ENCODE assay signal across 8 mouse cellular contexts in genomic region chr8:13678182-13678581, GRCm38 (mm10). TPM values are rescaled to one million over a fixed set of nuclear protein-coding genes. Genes with fewer than 3 reads are reported as not detected.
A peak's percentile ranks its signal among the peaks of the same experiment; 100 is the strongest.
DNase-seq lines count a peak whose midpoint lies in the region; ATAC-seq lines count a peak whose summit lies in the region.

No protein-coding gene starts in this region.

- no peak overlapping the region for H3K9ac ChIP-seq in kidney, embryonic 14.5 days (ENCODE audit: low read depth, low read length)
- peak overlapping the region; percentile 22; the same call in 1 of the 2 replicates for H3K9ac ChIP-seq in intestine, embryonic 14.5 days (ENCODE audit: low read length)

- H3K27ac ChIP-seq in kidney, embryonic 14.5 days (ENCODE audit: low read depth, low read length): no peak overlapping the region
- H3K27ac ChIP-seq in intestine, embryonic 14.5 days (ENCODE audit: low read depth): no peak overlapping the region

- DNase-seq in kidney, adult 18-20 months: no peak
- peak; percentile 31 for DNase-seq in c-Kit-positive CD71-positive TER-119-positive erythroid progenitor cells, embryonic 14.5 days (ENCODE audit: low spot score)
- no peak for DNase-seq in intestine, embryonic 14.5 days (ENCODE audit: low spot score)
- DNase-seq in naive thymus-derived CD4-positive, alpha-beta T cell, adult 2 months (ENCODE audit: low read depth): peak; percentile 58
- no peak for DNase-seq in frontal cortex, adult 2 months (ENCODE audit: extremely low spot score in 1 of 2, low spot score in 1 of 2)
- DNase-seq in gastrocnemius, postnatal 4 days (ENCODE audit: low spot score in 2 of 2): no peak
- DNase-seq in layer of hippocampus, postnatal 25 days (ENCODE audit: extremely low spot score in 1 of 2, low spot score in 1 of 2): no peak

- no peaks in the 10 kb centered on the region for H3K9me3 ChIP-seq in kidney, embryonic 14.5 days (ENCODE audit: control insufficient read depth, low read length)
- no peaks in the 10 kb centered on the region for H3K9me3 ChIP-seq in intestine, embryonic 14.5 days (ENCODE audit: control insufficient read depth, low read length)

- WGBS in kidney, embryonic 14.5 days: 52% methylated on average over 8 of the region's 8 CpGs
- 40% methylated on average over 8 of the region's 8 CpGs for WGBS in intestine, embryonic 14.5 days

- no peak for ATAC-seq in kidney, embryonic 14.5 days (ENCODE audit: low FRiP score, low TSS enrichment)
- no peak for ATAC-seq in intestine, embryonic 14.5 days (replicated peaks; ENCODE audit: low FRiP score, low TSS enrichment, low read depth)

- H3K4me1 ChIP-seq in kidney, embryonic 14.5 days (ENCODE audit: control insufficient read depth, insufficient read depth, low read length): peaks cover 12% of the 10 kb centered on the region; the same call in 1 of the 2 replicates
- H3K4me1 ChIP-seq in intestine, embryonic 14.5 days (replicated peaks; ENCODE audit: control insufficient read depth, insufficient read depth, low read length): peaks cover 17% of the 10 kb centered on the region

- H3K4me3 ChIP-seq in kidney, embryonic 14.5 days (ENCODE audit: low read length): peak overlapping the region; percentile 76
- peak overlapping the region; percentile 54 for H3K4me3 ChIP-seq in intestine, embryonic 14.5 days (ENCODE audit: low read depth, low read length)

- H3K4me2 ChIP-seq in kidney, embryonic 14.5 days (replicated peaks; ENCODE audit: low read depth, low read length): peak overlapping the region; percentile 73
- peak overlapping the region; percentile 77 for H3K4me2 ChIP-seq in intestine, embryonic 14.5 days (ENCODE audit: low read length)

- H3K27me3 ChIP-seq in kidney, embryonic 14.5 days (ENCODE audit: control insufficient read depth, insufficient read depth, low read length): peaks cover 5% of the 10 kb centered on the region
- 0 out of 2 replicates have a peak, but pooled peaks cover 3% of the 10 kb centered on the region for H3K27me3 ChIP-seq in intestine, embryonic 14.5 days (replicated peaks; ENCODE audit: control insufficient read depth, insufficient read depth, low read length)

- no peaks in the 10 kb centered on the region for H3K36me3 ChIP-seq in kidney, embryonic 14.5 days (ENCODE audit: control insufficient read depth, insufficient read depth, low read length)
- no peaks in the 10 kb centered on the region for H3K36me3 ChIP-seq in intestine, embryonic 14.5 days (ENCODE audit: control insufficient read depth, insufficient read depth, low read length)

RNA-seq across cellular contexts. Expression of gene Rasa3, which starts 0.8 kb away (rescaled TPM):
- 8.0 and 20.2 TPM in 2 replicates for polyA plus RNA-seq in kidney, embryonic 14.5 days (2014; fragmentation: Nextera tagmentation; extraction: Ambion mirVana)
- polyA plus RNA-seq in intestine, embryonic 14.5 days (2014; fragmentation: Nextera tagmentation; extraction: Ambion mirVana): 24.9 and 27.8 TPM in 2 replicates
- 86.7 and 95.6 TPM in 2 replicates for polyA plus RNA-seq in frontal cortex, adult 2 months (2012; rRNA removed)
- 10 to 100 TPM; 41.5 to 43.1 TPM for total RNA-seq in gastrocnemius, postnatal 4 days (2021)
- 10 to 100 TPM; 58.5 to 66.2 TPM for total RNA-seq in layer of hippocampus, postnatal 25 days (2021)

RNA-seq across cellular contexts. Expression of gene Cfap97d2, which starts 27.5 kb away (rescaled TPM):
- 0.11 TPM in 1 of 2 replicates, not detected in the other for polyA plus RNA-seq in kidney, embryonic 14.5 days (2014; fragmentation: Nextera tagmentation; extraction: Ambion mirVana)
- polyA plus RNA-seq in intestine, embryonic 14.5 days (2014; fragmentation: Nextera tagmentation; extraction: Ambion mirVana): 0.12 TPM in 1 of 2 replicates, not detected in the other
- 2.5 and 2.7 TPM in 2 replicates for polyA plus RNA-seq in frontal cortex, adult 2 months (2012; rRNA removed)
- total RNA-seq in gastrocnemius, postnatal 4 days (2021): not detected
- 1 to 10 TPM; 1.4 to 1.7 TPM for total RNA-seq in layer of hippocampus, postnatal 25 days (2021)

Comparison
In these comparisons a context has a peak if more than half of its experiments do, and no peak if none do; other contexts are left out.
1. DNase-seq: peak in c-Kit-positive CD71-positive TER-119-positive erythroid progenitor cells, embryonic 14.5 days (single experiment) and naive thymus-derived CD4-positive, alpha-beta T cell, adult 2 months (single experiment); none in kidney, adult 18-20 months (single experiment), intestine, embryonic 14.5 days (single experiment), frontal cortex, adult 2 months (0 of 2), gastrocnemius, postnatal 4 days (0 of 2) and layer of hippocampus, postnatal 25 days (0 of 2).